Mouse (Mus musculus) liver, postnatal 0 days (tissue): Measurements from ENCODE around the gene Smarca4.

ENCODE experiments used
- CTCF ChIP-seq: sonication (generic); IDR thresholded peaks from 2 replicates; pipeline ENCODE4 v1.5.1; 2016; ENCODE audit warnings: antibody characterized with exemption, low read depth
- EP300 ChIP-seq: IDR thresholded peaks from 2 replicates; pipeline ENCODE4 v1.6.1; 2016; ENCODE audit warnings: antibody characterized with exemption, low read depth, mild to moderate bottlenecking

- no peak for TF ChIP-seq CTCF
- TF ChIP-seq EP300, result no peak
These were observed 30.6 kb upstream of the Smarca4 start for GRCm38 (mm10) chr9:21585401-21585800.
